Mouse (Mus musculus): Measurements from ENCODE around the gene Gm39653. TPM values are rescaled to one million over a fixed set of nuclear protein-coding genes. Genes with fewer than 3 reads are reported as not detected.

Gene Gm39653
- polyA plus RNA-seq (2012; fragmentation: generic; extraction: Trizol): not detected

DNA sequence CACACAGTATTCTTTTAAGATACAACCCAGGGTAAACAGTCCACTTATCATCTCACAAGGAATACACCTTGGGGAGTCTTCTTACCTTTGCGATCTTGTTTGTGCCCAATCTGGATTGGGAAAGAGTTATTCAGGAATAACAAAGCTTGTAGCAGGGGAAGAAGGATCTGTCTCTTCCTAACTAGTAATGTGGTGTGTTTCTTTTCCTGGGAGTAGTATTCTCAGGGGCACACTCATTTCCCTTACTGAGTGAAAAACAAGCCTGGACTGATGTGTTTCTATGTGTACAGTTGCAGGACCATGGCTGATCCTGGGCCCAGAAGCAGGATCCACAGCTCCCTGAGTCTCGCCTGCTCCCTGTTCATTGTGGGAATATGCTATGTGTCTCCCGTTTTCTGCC lies at the start of gene Gm39653:
Gene Gm39653 (plus strand): TSS at position 301 of the 400 bp plus-strand sequence.

Other genes starting within 250 kb of the Gm39653 start
- 10 to 100 TPM in 1 of 2 experiments, 1 to 10 TPM in 1; 2.8 to 33.5 TPM for gene Adam23, start 170.1 kb upstream of the Gm39653 start, polyA plus RNA-seq (2012; fragmentation: generic; extraction: Trizol)
- gene Dytn, start 71.0 kb downstream of the Gm39653 start, polyA plus RNA-seq (2012; fragmentation: generic; extraction: Trizol): not detected
- gene Mdh1b, start 114.3 kb downstream of the Gm39653 start, polyA plus RNA-seq (2012; fragmentation: generic; extraction: Trizol): under 1 TPM in 1 of 2 experiments, not detected in 1; 0.06 TPM
- 10 to 100 TPM in 1 of 2 experiments, 1 to 10 TPM in 1; 1.7 to 12.8 TPM for gene Fastkd2, start 114.6 kb downstream of the Gm39653 start, polyA plus RNA-seq (2012; fragmentation: generic; extraction: Trizol)
- under 1 TPM in 1 of 2 experiments, not detected in 1; 0.05 TPM for gene 4933402D24Rik, start 153.3 kb downstream of the Gm39653 start, polyA plus RNA-seq (2012; fragmentation: generic; extraction: Trizol)

Measured in C3H10T1/2 (cell line).